Mouse (Mus musculus): Measurements from ENCODE around the gene Tifab. TPM values are rescaled to one million over a fixed set of nuclear protein-coding genes. Genes with fewer than 3 reads are reported as not detected.

The Tifab gene
- polyA plus RNA-seq, 1 experiment from 2014 or later, result 7.1 TPM

- Histone ChIP-seq H3K27ac (ENCODE audit: low read length) (no peak overlapping the region), H3K9me3 (replicated peaks; ENCODE audit: control insufficient read depth, low read length) (no peaks in the 10 kb centered on the region), H3K36me3 (ENCODE audit: control insufficient read depth, insufficient read depth) (no peaks in the 10 kb centered on the region), H3K9ac (ENCODE audit: low read depth, low read length) (no peak overlapping the region), H3K4me1 (ENCODE audit: control insufficient read depth, low read depth, low read length) (no peaks in the 10 kb centered on the region), H3K4me3 (ENCODE audit: low read depth, low read length) (no peak overlapping the region), H3K4me2 (ENCODE audit: low read depth, low read length) (no peak overlapping the region), H3K27me3 (ENCODE audit: control insufficient read depth, insufficient read depth, low read depth, low read length) (no peaks in the 10 kb centered on the region)
- ATAC-seq (ENCODE audit: low read depth), result 0 out of 2 replicates have a peak, but pooled peaks have one; percentile 35
- 22% methylated on average over 14 of the region's 14 CpGs for WGBS (ENCODE audit: insufficient replicate concordance)
Observed at GRCm38 (mm10) chr13:56167446-56168402, 11.0 kb downstream of the Tifab start.

DNA sequence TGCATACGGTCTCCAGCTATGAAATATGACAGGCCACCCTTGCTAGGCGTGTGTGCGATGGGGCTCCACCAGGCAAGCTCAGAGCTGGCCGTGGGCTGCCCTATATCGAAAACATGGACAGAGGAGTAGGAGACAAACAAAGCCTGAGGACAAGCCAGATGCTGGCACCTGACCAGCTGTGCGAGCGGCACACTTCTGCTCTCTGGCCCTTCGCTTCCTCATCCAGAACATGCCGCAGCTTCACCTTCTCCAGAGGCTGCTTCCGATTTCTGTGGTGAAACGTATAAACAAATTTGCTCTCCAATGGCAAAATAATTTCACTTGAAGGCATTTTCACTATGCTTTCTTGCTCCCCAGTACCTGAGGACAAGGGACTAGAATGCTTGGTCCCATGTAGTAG lies 13.1 kb downstream of the Tifab start:
- H3K9me3 ChIP-seq (replicated peaks; ENCODE audit: control insufficient read depth, low read length), result no peaks in the 10 kb centered on the region
- no peak for ATAC-seq (ENCODE audit: low read depth)
- H3K9ac ChIP-seq (ENCODE audit: low read depth, low read length), result no peak overlapping the region
- WGBS (ENCODE audit: insufficient replicate concordance), result 69% methylated on average over 11 of the region's 11 CpGs
- no peak overlapping the region for H3K4me2 ChIP-seq (ENCODE audit: low read depth, low read length)
- no peaks in the 10 kb centered on the region for H3K36me3 ChIP-seq (ENCODE audit: control insufficient read depth, insufficient read depth)
- H3K27me3 ChIP-seq (ENCODE audit: control insufficient read depth, insufficient read depth, low read depth, low read length), result no peaks in the 10 kb centered on the region
- no peak overlapping the region for H3K4me3 ChIP-seq (ENCODE audit: low read depth, low read length)
- H3K27ac ChIP-seq (ENCODE audit: low read length), result no peak overlapping the region
- no peaks in the 10 kb centered on the region for H3K4me1 ChIP-seq (ENCODE audit: control insufficient read depth, low read depth, low read length)

DNA sequence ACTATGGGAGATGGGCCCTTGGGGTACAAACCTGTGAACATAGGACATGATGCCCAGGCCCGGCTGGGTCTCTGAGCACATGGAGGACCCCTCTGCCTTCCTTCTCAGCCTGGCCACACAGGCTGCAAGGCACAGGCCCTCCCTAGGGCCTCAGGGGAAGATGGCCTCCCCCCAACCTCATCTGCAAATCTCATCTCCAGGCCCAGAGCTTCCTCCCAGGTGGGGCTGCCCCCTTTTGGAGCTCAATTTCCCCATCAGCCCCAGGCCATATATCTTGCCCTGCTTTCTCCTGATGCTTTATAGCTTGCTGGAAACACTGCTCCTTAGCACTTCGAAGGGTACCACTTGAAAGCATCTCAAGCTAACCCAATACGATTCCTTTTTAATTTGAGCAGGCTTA lies 14.3 kb downstream of the Tifab start:
- H3K27ac ChIP-seq (ENCODE audit: low read length), result no peak overlapping the region
- H3K9me3 ChIP-seq (replicated peaks; ENCODE audit: control insufficient read depth, low read length), result no peaks in the 10 kb centered on the region
- H3K4me1 ChIP-seq (ENCODE audit: control insufficient read depth, low read depth, low read length), result no peaks in the 10 kb centered on the region
- H3K4me2 ChIP-seq (ENCODE audit: low read depth, low read length), result no peak overlapping the region
- H3K27me3 ChIP-seq (ENCODE audit: control insufficient read depth, insufficient read depth, low read depth, low read length), result 0 out of 2 replicates have a peak, but pooled peaks cover 3% of the 10 kb centered on the region
- ATAC-seq (ENCODE audit: low read depth), result no peak
- H3K36me3 ChIP-seq (ENCODE audit: control insufficient read depth, insufficient read depth), result no peaks in the 10 kb centered on the region
- no peak overlapping the region for H3K9ac ChIP-seq (ENCODE audit: low read depth, low read length)
- WGBS (ENCODE audit: insufficient replicate concordance), result 62% methylated on average over 3 of the region's 3 CpGs
- no peak overlapping the region for H3K4me3 ChIP-seq (ENCODE audit: low read depth, low read length)

- ATAC-seq (ENCODE audit: low read depth), result no peak
- no peaks in the 10 kb centered on the region for H3K36me3 ChIP-seq (ENCODE audit: control insufficient read depth, insufficient read depth)
Observed at GRCm38 (mm10) chr13:56163751-56164150, 14.9 kb downstream of the Tifab start.

GRCm38 (mm10) chr13:56162859-56163258 lies 15.8 kb downstream of the Tifab start:
- Histone ChIP-seq H3K9me3 (replicated peaks; ENCODE audit: control insufficient read depth, low read length) (no peaks in the 10 kb centered on the region), H3K4me3 (ENCODE audit: low read depth, low read length) (no peak overlapping the region), H3K27ac (ENCODE audit: low read length) (no peak overlapping the region), H3K4me2 (ENCODE audit: low read depth, low read length) (no peak overlapping the region), H3K27me3 (ENCODE audit: control insufficient read depth, insufficient read depth, low read depth, low read length) (0 out of 2 replicates have a peak, but pooled peaks cover 3% of the 10 kb centered on the region), H3K4me1 (ENCODE audit: control insufficient read depth, low read depth, low read length) (no peaks in the 10 kb centered on the region), H3K9ac (ENCODE audit: low read depth, low read length) (no peak overlapping the region), H3K36me3 (ENCODE audit: control insufficient read depth, insufficient read depth) (no peaks in the 10 kb centered on the region)
- ATAC-seq (ENCODE audit: low read depth), result no peak
- WGBS (ENCODE audit: insufficient replicate concordance), result 33% methylated on average over 6 of the region's 6 CpGs

More at GRCm38 (mm10) chr13:56163751-56164150, 14.9 kb downstream of the Tifab start:
- no peak overlapping the region for H3K27ac ChIP-seq (ENCODE audit: low read length)
- H3K4me1 ChIP-seq (ENCODE audit: control insufficient read depth, low read depth, low read length), result no peaks in the 10 kb centered on the region
- H3K4me2 ChIP-seq (ENCODE audit: low read depth, low read length), result no peak overlapping the region
- no peak overlapping the region for H3K9ac ChIP-seq (ENCODE audit: low read depth, low read length)
- 0 out of 2 replicates have a peak, but pooled peaks cover 3% of the 10 kb centered on the region for H3K27me3 ChIP-seq (ENCODE audit: control insufficient read depth, insufficient read depth, low read depth, low read length)
- no peaks in the 10 kb centered on the region for H3K9me3 ChIP-seq (replicated peaks; ENCODE audit: control insufficient read depth, low read length)
- H3K4me3 ChIP-seq (ENCODE audit: low read depth, low read length), result no peak overlapping the region
- WGBS (ENCODE audit: insufficient replicate concordance), result 53% methylated on average over 6 of the region's 6 CpGs

DNA sequence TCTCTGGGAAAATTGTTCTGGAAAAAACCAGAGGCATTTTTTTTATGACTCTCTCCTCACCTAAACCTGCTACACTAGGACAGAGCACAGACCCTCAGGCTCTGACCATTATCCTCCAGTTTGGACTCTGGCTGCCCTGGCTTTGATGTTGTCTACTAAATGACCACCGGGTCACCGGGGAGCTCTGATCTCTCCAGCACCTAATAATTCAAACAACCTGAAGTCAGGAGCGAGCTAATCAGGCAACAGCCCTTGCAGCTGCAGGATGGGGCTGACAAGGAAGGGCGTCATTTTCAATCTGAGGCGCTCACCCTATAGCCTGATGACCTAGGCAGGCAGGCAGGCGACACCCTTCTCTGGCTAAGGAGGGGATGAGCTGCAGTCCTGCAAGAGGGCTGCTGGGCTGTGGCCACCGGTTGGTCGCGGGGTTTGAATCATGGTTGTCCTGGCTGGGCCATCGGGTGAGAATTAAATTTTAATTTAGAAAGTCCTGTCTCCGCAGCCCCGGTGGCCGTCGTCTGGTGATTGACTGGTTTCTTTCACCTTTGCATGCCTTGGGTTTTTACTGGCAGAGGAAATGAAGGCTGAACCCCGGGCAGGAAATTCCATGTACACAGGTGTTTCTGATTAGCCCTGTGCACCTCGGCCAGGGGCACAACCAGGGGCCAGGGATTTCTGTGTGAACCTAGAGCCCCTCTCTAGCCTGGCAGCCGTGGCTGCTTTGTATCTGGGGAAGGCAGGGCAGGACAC lies 18.9 kb downstream of the Tifab start:
- no peak overlapping the region for H3K4me3 ChIP-seq (ENCODE audit: low read depth, low read length)
- H3K9me3 ChIP-seq (replicated peaks; ENCODE audit: control insufficient read depth, low read length), result no peaks in the 10 kb centered on the region
- no peak for ATAC-seq (ENCODE audit: low read depth)
- no peak overlapping the region for H3K4me2 ChIP-seq (ENCODE audit: low read depth, low read length)
- no peaks in the 10 kb centered on the region for H3K36me3 ChIP-seq (ENCODE audit: control insufficient read depth, insufficient read depth)
- 0 out of 2 replicates have a peak, but pooled peaks cover 3% of the 10 kb centered on the region for H3K27me3 ChIP-seq (ENCODE audit: control insufficient read depth, insufficient read depth, low read depth, low read length)
- H3K9ac ChIP-seq (ENCODE audit: low read depth, low read length), result no peak overlapping the region
- no peaks in the 10 kb centered on the region for H3K4me1 ChIP-seq (ENCODE audit: control insufficient read depth, low read depth, low read length)
- H3K27ac ChIP-seq (ENCODE audit: low read length), result no peak overlapping the region; the same call in 1 of the 2 replicates
- WGBS (ENCODE audit: insufficient replicate concordance), result 20% methylated on average over 17 of the region's 17 CpGs

GRCm38 (mm10) chr13:56159016-56159601 lies 19.6 kb downstream of the Tifab start:
- H3K9ac ChIP-seq (ENCODE audit: low read depth, low read length), result no peak overlapping the region

DNA sequence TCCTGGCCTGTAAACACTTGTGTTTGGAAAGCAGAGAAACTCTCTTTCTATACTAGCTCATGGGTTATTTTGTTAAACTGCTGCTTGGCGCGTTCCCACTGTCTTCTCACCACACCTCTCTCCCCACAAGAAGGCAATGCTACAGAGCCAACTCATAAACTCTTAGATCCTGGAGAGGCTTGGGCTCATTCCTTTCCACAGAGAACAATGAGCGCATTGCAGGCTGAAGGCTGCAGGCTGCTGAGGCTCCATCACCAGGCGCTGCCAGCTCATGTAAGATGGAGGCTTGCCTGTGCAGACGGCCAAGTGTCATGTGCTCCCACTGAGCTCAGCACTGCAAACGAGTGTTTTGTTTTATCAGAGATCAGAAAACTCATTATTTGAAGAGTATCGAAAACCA lies 23.0 kb downstream of the Tifab start:
- 67% methylated on average over 7 of the region's 7 CpGs for WGBS (ENCODE audit: insufficient replicate concordance)
- Histone ChIP-seq H3K4me3 (ENCODE audit: low read depth, low read length) (no peak overlapping the region), H3K9me3 (replicated peaks; ENCODE audit: control insufficient read depth, low read length) (no peaks in the 10 kb centered on the region), H3K36me3 (ENCODE audit: control insufficient read depth, insufficient read depth) (no peaks in the 10 kb centered on the region), H3K27me3 (ENCODE audit: control insufficient read depth, insufficient read depth, low read depth, low read length) (0 out of 2 replicates have a peak, but pooled peaks cover 3% of the 10 kb centered on the region), H3K4me2 (ENCODE audit: low read depth, low read length) (no peak overlapping the region), H3K9ac (ENCODE audit: low read depth, low read length) (no peak overlapping the region), H3K4me1 (ENCODE audit: control insufficient read depth, low read depth, low read length) (no peaks in the 10 kb centered on the region), H3K27ac (ENCODE audit: low read length) (no peak overlapping the region)
- ATAC-seq (ENCODE audit: low read depth), result no peak

More at GRCm38 (mm10) chr13:56159016-56159601, 19.6 kb downstream of the Tifab start:
- Histone ChIP-seq H3K36me3 (ENCODE audit: control insufficient read depth, insufficient read depth) (no peaks in the 10 kb centered on the region), H3K9me3 (replicated peaks; ENCODE audit: control insufficient read depth, low read length) (no peaks in the 10 kb centered on the region), H3K4me3 (ENCODE audit: low read depth, low read length) (no peak overlapping the region), H3K4me2 (ENCODE audit: low read depth, low read length) (no peak overlapping the region), H3K27me3 (ENCODE audit: control insufficient read depth, insufficient read depth, low read depth, low read length) (0 out of 2 replicates have a peak, but pooled peaks cover 3% of the 10 kb centered on the region), H3K27ac (ENCODE audit: low read length) (no peak overlapping the region), H3K4me1 (ENCODE audit: control insufficient read depth, low read depth, low read length) (no peaks in the 10 kb centered on the region)
- 0 out of 2 replicates have a peak, but pooled peaks have one; percentile 21 for ATAC-seq (ENCODE audit: low read depth)
- 14% methylated on average over 14 of the region's 14 CpGs for WGBS (ENCODE audit: insufficient replicate concordance)

Measured in liver, embryonic 16.5 days (tissue).